Mouse (Mus musculus) CH12.LX (cell line): Measurements from ENCODE around the gene Focad.

Experiments
- CHD1 ChIP-seq: IDR thresholded peaks from 2 replicates; pipeline ENCODE4 v1.6.1; 2012; ENCODE audit warnings: low read depth, low read length, improper control_type of control experiment, inconsistent platforms
- CTCF ChIP-seq, 2 experiments: IDR thresholded peaks in 1 of 2; conservative IDR thresholded peaks in 1 of 2; 2 replicates each; pipeline ENCODE4 v1.5.1; 2011 to 2012; ENCODE audit warnings: low read depth in 2 of 2, low read length in 2 of 2, improper control_type of control experiment in 1 of 2, inconsistent platforms in 1 of 2, mild to moderate bottlenecking in 1 of 2, moderate library complexity in 1 of 2
- EP300 ChIP-seq: IDR thresholded peaks from 2 replicates; pipeline ENCODE4 v1.6.1; 2011; ENCODE audit warnings: low read length, improper control_type of control experiment
- JUN ChIP-seq: IDR thresholded peaks from 2 replicates; pipeline ENCODE4 v1.6.1; 2011; ENCODE audit warnings: low read depth, mild to moderate bottlenecking, low read length, improper control_type of control experiment, moderate library complexity; ENCODE audit not compliant: insufficient read depth
- JUND ChIP-seq: conservative IDR thresholded peaks from 2 replicates; pipeline ENCODE4 v1.6.1; 2011; ENCODE audit warnings: low read depth, low read length, improper control_type of control experiment
- MAFK ChIP-seq: IDR thresholded peaks from 2 replicates; pipeline ENCODE4 v1.6.1; 2011; ENCODE audit warnings: low read length, improper control_type of control experiment; ENCODE audit not compliant: insufficient replicate concordance
- MAX ChIP-seq: IDR thresholded peaks from 2 replicates; pipeline ENCODE4 v1.6.1; 2011; ENCODE audit warnings: low read length, improper control_type of control experiment
- MEF2A ChIP-seq: IDR thresholded peaks from 2 replicates; pipeline ENCODE4 v1.6.1; 2014; ENCODE audit warnings: low read depth, mild to moderate bottlenecking, inconsistent platforms, low read length, improper control_type of control experiment, borderline replicate concordance
- MXI1 ChIP-seq: IDR thresholded peaks from 2 replicates; pipeline ENCODE4 v1.6.1; 2011; ENCODE audit warnings: mild to moderate bottlenecking, low read depth, low read length, improper control_type of control experiment
- NELFE ChIP-seq: IDR thresholded peaks from 2 replicates; pipeline ENCODE4 v1.6.1; 2011; ENCODE audit warnings: low read depth, low read length, improper control_type of control experiment
- POLR2A ChIP-seq: IDR thresholded peaks from 2 replicates; pipeline ENCODE4 v1.6.1; 2011; ENCODE audit warnings: low read depth, mild to moderate bottlenecking, improper control_type of control experiment, low read length
- TBP ChIP-seq: conservative IDR thresholded peaks from 2 replicates; pipeline ENCODE4 v1.6.1; 2011; ENCODE audit warnings: low read depth, low read length, improper control_type of control experiment
- UBTF ChIP-seq: IDR thresholded peaks from 2 replicates; pipeline ENCODE4 v1.6.1; 2012; ENCODE audit warnings: low read depth, mild to moderate bottlenecking, inconsistent platforms, low read length, improper control_type of control experiment, moderate library complexity
- ZC3H11A ChIP-seq: IDR thresholded peaks from 2 replicates; pipeline ENCODE4 v1.6.1; 2012; ENCODE audit warnings: low read depth, mild to moderate bottlenecking, inconsistent platforms, low read length, improper control_type of control experiment

- TF ChIP-seq UBTF (no peak), MXI1 (no peak), CTCF (conservative IDR thresholded peaks at IDR 0.05 in 1 of 2, IDR thresholded peaks at IDR 0.05 in 1 of 2; ENCODE audit: low read depth in 2 of 2, low read length in 2 of 2) (no peak), MAX (no peak), NELFE (no peak), POLR2A (no peak), EP300 (no peak), MAFK (no peak), MEF2A (no peak), JUND (no peak), CHD1 (no peak), TBP (no peak), JUN (no peak), ZC3H11A (no peak)
These were observed 124.4 kb downstream of the Focad start for GRCm38 (mm10) chr4:88218797-88219196.
